Mouse (Mus musculus): ENCODE measurements around the gene Scimp. TPM values are rescaled to one million over a fixed set of nuclear protein-coding genes. Genes with fewer than 3 reads are reported as not detected.

The Scimp gene
- polyA plus RNA-seq, 1 experiment from 2014 or later: 1.0 TPM

- H3K9me3 ChIP-seq (replicated peaks; ENCODE audit: control insufficient read depth, low read length): no peaks in the 10 kb centered on the region
- H3K27ac ChIP-seq (ENCODE audit: low read length): no peak overlapping the region
- no peak overlapping the region for H3K4me3 ChIP-seq (ENCODE audit: low read depth, low read length)
- peak; percentile 30; the same call in 1 of the 2 replicates for ATAC-seq (ENCODE audit: low read depth)
- H3K36me3 ChIP-seq (ENCODE audit: control insufficient read depth, insufficient read depth): no peaks in the 10 kb centered on the region
- H3K27me3 ChIP-seq (ENCODE audit: control insufficient read depth, insufficient read depth, low read depth, low read length): no peaks in the 10 kb centered on the region
- H3K9ac ChIP-seq (ENCODE audit: low read depth, low read length): no peak overlapping the region
- H3K4me1 ChIP-seq (ENCODE audit: control insufficient read depth, low read depth, low read length): peaks cover 4% of the 10 kb centered on the region
- 64% methylated on average over 4 of the region's 4 CpGs for WGBS (ENCODE audit: insufficient replicate concordance)
- no peak overlapping the region for H3K4me2 ChIP-seq (ENCODE audit: low read depth, low read length)
Observed at GRCm38 (mm10) chr11:70747876-70748545, 64.4 kb downstream of the Scimp start.

GRCm38 (mm10) chr11:70745636-70746035 is 66.8 kb downstream of the Scimp start:
- Histone ChIP-seq H3K27me3 (ENCODE audit: control insufficient read depth, insufficient read depth, low read depth, low read length) (no peaks in the 10 kb centered on the region), H3K9me3 (replicated peaks; ENCODE audit: control insufficient read depth, low read length) (no peaks in the 10 kb centered on the region), H3K9ac (ENCODE audit: low read depth, low read length) (no peak overlapping the region), H3K27ac (ENCODE audit: low read length) (no peak overlapping the region), H3K4me2 (ENCODE audit: low read depth, low read length) (no peak overlapping the region), H3K36me3 (ENCODE audit: control insufficient read depth, insufficient read depth) (no peaks in the 10 kb centered on the region), H3K4me3 (ENCODE audit: low read depth, low read length) (no peak overlapping the region), H3K4me1 (ENCODE audit: control insufficient read depth, low read depth, low read length) (no peaks in the 10 kb centered on the region)
- ATAC-seq (ENCODE audit: low read depth): no peak
- 61% methylated on average over 7 of the region's 7 CpGs for WGBS (ENCODE audit: insufficient replicate concordance)

- H3K27ac ChIP-seq (ENCODE audit: low read length): no peak overlapping the region
- 67% methylated on average over 12 of the region's 12 CpGs for WGBS (ENCODE audit: insufficient replicate concordance)
- no peak overlapping the region for H3K4me2 ChIP-seq (ENCODE audit: low read depth, low read length)
- no peaks in the 10 kb centered on the region for H3K4me1 ChIP-seq (ENCODE audit: control insufficient read depth, low read depth, low read length)
- H3K9me3 ChIP-seq (replicated peaks; ENCODE audit: control insufficient read depth, low read length): no peaks in the 10 kb centered on the region
- ATAC-seq (ENCODE audit: low read depth): no peak
- no peak overlapping the region for H3K4me3 ChIP-seq (ENCODE audit: low read depth, low read length)
- H3K36me3 ChIP-seq (ENCODE audit: control insufficient read depth, insufficient read depth): no peaks in the 10 kb centered on the region
- no peaks in the 10 kb centered on the region for H3K27me3 ChIP-seq (ENCODE audit: control insufficient read depth, insufficient read depth, low read depth, low read length)
- H3K9ac ChIP-seq (ENCODE audit: low read depth, low read length): no peak overlapping the region
Observed at GRCm38 (mm10) chr11:70742581-70743459, 69.6 kb downstream of the Scimp start.

- WGBS (ENCODE audit: insufficient replicate concordance): 66% methylated on average over 7 of the region's 7 CpGs
- H3K9me3 ChIP-seq (replicated peaks; ENCODE audit: control insufficient read depth, low read length): no peaks in the 10 kb centered on the region
- H3K36me3 ChIP-seq (ENCODE audit: control insufficient read depth, insufficient read depth): no peaks in the 10 kb centered on the region
- 0 out of 2 replicates have a peak, but pooled peaks cover 3% of the 10 kb centered on the region for H3K27me3 ChIP-seq (ENCODE audit: control insufficient read depth, insufficient read depth, low read depth, low read length)
- H3K4me1 ChIP-seq (ENCODE audit: control insufficient read depth, low read depth, low read length): no peaks in the 10 kb centered on the region
- H3K4me3 ChIP-seq (ENCODE audit: low read depth, low read length): no peak overlapping the region
- ATAC-seq (ENCODE audit: low read depth): no peak
- H3K4me2 ChIP-seq (ENCODE audit: low read depth, low read length): no peak overlapping the region
- no peak overlapping the region for H3K9ac ChIP-seq (ENCODE audit: low read depth, low read length)
- H3K27ac ChIP-seq (ENCODE audit: low read length): no peak overlapping the region
Observed at GRCm38 (mm10) chr11:70742117-70742516, 70.3 kb downstream of the Scimp start.

- no peak overlapping the region for H3K4me3 ChIP-seq (ENCODE audit: low read depth, low read length)
- H3K27me3 ChIP-seq (ENCODE audit: control insufficient read depth, insufficient read depth, low read depth, low read length): 0 out of 2 replicates have a peak, but pooled peaks cover 3% of the 10 kb centered on the region
- no peaks in the 10 kb centered on the region for H3K9me3 ChIP-seq (replicated peaks; ENCODE audit: control insufficient read depth, low read length)
- no peak overlapping the region for H3K27ac ChIP-seq (ENCODE audit: low read length)
- no peaks in the 10 kb centered on the region for H3K4me1 ChIP-seq (ENCODE audit: control insufficient read depth, low read depth, low read length)
- peak; percentile 72 for ATAC-seq (ENCODE audit: low read depth)
- 59% methylated on average over 3 of the region's 3 CpGs for WGBS (ENCODE audit: insufficient replicate concordance)
- no peak overlapping the region for H3K9ac ChIP-seq (ENCODE audit: low read depth, low read length)
- no peaks in the 10 kb centered on the region for H3K36me3 ChIP-seq (ENCODE audit: control insufficient read depth, insufficient read depth)
- H3K4me2 ChIP-seq (ENCODE audit: low read depth, low read length): no peak overlapping the region
Observed at GRCm38 (mm10) chr11:70741603-70742002, 70.8 kb downstream of the Scimp start.

Small RNA genes lying within 50 kb of the gene (microRNA-seq; reads per million reads assigned to microRNA genes)
- not detected for gene Gm22760

Other genes with a start within 250 kb of the Scimp start
- 4.0 and 6.0 TPM in 2 replicates for gene Mink1, start 249.7 kb downstream of the Scimp start, polyA plus RNA-seq (2015; fragmentation: Nextera tagmentation; extraction: Ambion mirVana)
- not detected in 2 replicates for gene 4930544D05Rik, start 196.7 kb downstream of the Scimp start, polyA plus RNA-seq (2015; fragmentation: Nextera tagmentation; extraction: Ambion mirVana)
- gene Chrne, start 193.4 kb downstream of the Scimp start, polyA plus RNA-seq (2015; fragmentation: Nextera tagmentation; extraction: Ambion mirVana): not detected in 2 replicates
- gene Gp1ba, start 173.5 kb downstream of the Scimp start, polyA plus RNA-seq (2015; fragmentation: Nextera tagmentation; extraction: Ambion mirVana): 2.3 and 3.9 TPM in 2 replicates
- gene Rnf167, start 165.4 kb downstream of the Scimp start, polyA plus RNA-seq (2015; fragmentation: Nextera tagmentation; extraction: Ambion mirVana): 76.4 and 79.6 TPM in 2 replicates
- gene Slc25a11, start 165.1 kb downstream of the Scimp start, polyA plus RNA-seq (2015; fragmentation: Nextera tagmentation; extraction: Ambion mirVana): 74.5 and 79.2 TPM in 2 replicates
- 899 and 965 TPM in 2 replicates for gene Pfn1, start 157.9 kb downstream of the Scimp start, polyA plus RNA-seq (2015; fragmentation: Nextera tagmentation; extraction: Ambion mirVana)
- 11.6 and 22.1 TPM in 2 replicates for gene Eno3, start 155.4 kb downstream of the Scimp start, polyA plus RNA-seq (2015; fragmentation: Nextera tagmentation; extraction: Ambion mirVana)
- gene Spag7, start 143.2 kb downstream of the Scimp start, polyA plus RNA-seq (2015; fragmentation: Nextera tagmentation; extraction: Ambion mirVana): 57.5 and 59.7 TPM in 2 replicates
- gene Camta2, start 124.5 kb downstream of the Scimp start, polyA plus RNA-seq (2015; fragmentation: Nextera tagmentation; extraction: Ambion mirVana): 3.0 and 4.3 TPM in 2 replicates
- gene Inca1, start 112.4 kb downstream of the Scimp start, polyA plus RNA-seq (2015; fragmentation: Nextera tagmentation; extraction: Ambion mirVana): 1.1 and 1.4 TPM in 2 replicates
- 0.77 and 1.1 TPM in 2 replicates for gene Kif1c, start 112.0 kb downstream of the Scimp start, polyA plus RNA-seq (2015; fragmentation: Nextera tagmentation; extraction: Ambion mirVana)
- 1.3 and 1.6 TPM in 2 replicates for gene Zfp3, start 48.4 kb downstream of the Scimp start, polyA plus RNA-seq (2015; fragmentation: Nextera tagmentation; extraction: Ambion mirVana)
- 11.6 and 11.8 TPM in 2 replicates for gene Rabep1, start 32.2 kb upstream of the Scimp start, polyA plus RNA-seq (2015; fragmentation: Nextera tagmentation; extraction: Ambion mirVana)
- 52.4 and 53.0 TPM in 2 replicates for gene Nup88, start 157.4 kb upstream of the Scimp start, polyA plus RNA-seq (2015; fragmentation: Nextera tagmentation; extraction: Ambion mirVana)
- 75.4 and 81.1 TPM in 2 replicates for gene Rpain, start 157.6 kb upstream of the Scimp start, polyA plus RNA-seq (2015; fragmentation: Nextera tagmentation; extraction: Ambion mirVana)
- 134 and 151 TPM in 2 replicates for gene C1qbp, start 170.4 kb upstream of the Scimp start, polyA plus RNA-seq (2015; fragmentation: Nextera tagmentation; extraction: Ambion mirVana)
- gene Dhx33, start 191.9 kb upstream of the Scimp start, polyA plus RNA-seq (2015; fragmentation: Nextera tagmentation; extraction: Ambion mirVana): 5.4 and 7.1 TPM in 2 replicates
- gene Mis12, start 207.0 kb upstream of the Scimp start, polyA plus RNA-seq (2015; fragmentation: Nextera tagmentation; extraction: Ambion mirVana): 23.6 and 24.1 TPM in 2 replicates
- 44.9 and 46.6 TPM in 2 replicates for gene Derl2, start 207.3 kb upstream of the Scimp start, polyA plus RNA-seq (2015; fragmentation: Nextera tagmentation; extraction: Ambion mirVana)
- 1.6 and 1.8 TPM in 2 replicates for gene 6330403K07Rik, start 220.9 kb upstream of the Scimp start, polyA plus RNA-seq (2015; fragmentation: Nextera tagmentation; extraction: Ambion mirVana)